Mouse (Mus musculus): ENCODE data around the gene Cacna1g.
A peak's percentile ranks its signal among the peaks of the same experiment; 100 is the strongest.
"Not testable (repeated sequence)": the region's sequence is repeated elsewhere in the genome, so short reads cannot be mapped to it uniquely, and the experiment has no call there.

Gene Cacna1g

GRCm38 (mm10) chr11:94404178-94404577 is 69.8 kb downstream of the Cacna1g start:
- DNase-seq (ENCODE audit: low spot score) = no peak

GRCm38 (mm10) chr11:94403757-94404156 is 70.2 kb downstream of the Cacna1g start:
- no peak for DNase-seq (ENCODE audit: low spot score)

GRCm38 (mm10) chr11:94402731-94403130 is 71.3 kb downstream of the Cacna1g start:
- DNase-seq (ENCODE audit: low spot score) = no peak

- DNase-seq (ENCODE audit: low spot score) = not testable (repeated sequence)
These were observed 72.0 kb downstream of the Cacna1g start for GRCm38 (mm10) chr11:94402029-94402428.

- no peak for DNase-seq (ENCODE audit: low spot score)
These were observed 73.0 kb downstream of the Cacna1g start for GRCm38 (mm10) chr11:94400996-94401395.

GRCm38 (mm10) chr11:94394107-94394506 is 79.9 kb downstream of the Cacna1g start:
- no peak for DNase-seq (ENCODE audit: low spot score)

- DNase-seq (ENCODE audit: low spot score) = not testable (repeated sequence)
These were observed 80.5 kb downstream of the Cacna1g start for GRCm38 (mm10) chr11:94393490-94393889.

GRCm38 (mm10) chr11:94392672-94393109 is 81.3 kb downstream of the Cacna1g start, which contains the start of gene Abcc3:
TSS of gene Abcc3 (minus strand) at chr11:94392997.
- DNase-seq (ENCODE audit: low spot score) = no peak

GRCm38 (mm10) chr11:94391661-94392060 is 82.3 kb downstream of the Cacna1g start:
- no peak for DNase-seq (ENCODE audit: low spot score)

GRCm38 (mm10) chr11:94390825-94391224 is 83.2 kb downstream of the Cacna1g start:
- no peak for DNase-seq (ENCODE audit: low spot score)

GRCm38 (mm10) chr11:94389724-94390396 is 84.1 kb downstream of the Cacna1g start:
- no peak for DNase-seq (ENCODE audit: low spot score)

GRCm38 (mm10) chr11:94389021-94389420 is 85.0 kb downstream of the Cacna1g start:
- no peak for DNase-seq (ENCODE audit: low spot score)

GRCm38 (mm10) chr11:94387756-94388155 is 86.2 kb downstream of the Cacna1g start:
- DNase-seq (ENCODE audit: low spot score) = no peak

- peak; percentile 53 for DNase-seq (ENCODE audit: low spot score)
These were observed 87.8 kb downstream of the Cacna1g start for GRCm38 (mm10) chr11:94385977-94386771.

- no peak for DNase-seq (ENCODE audit: low spot score)
These were observed 94.3 kb downstream of the Cacna1g start for GRCm38 (mm10) chr11:94379736-94380135.

GRCm38 (mm10) chr11:94379061-94379460 is 94.9 kb downstream of the Cacna1g start:
- no peak for DNase-seq (ENCODE audit: low spot score)

GRCm38 (mm10) chr11:94374276-94374948 is 99.6 kb downstream of the Cacna1g start:
- no peak for DNase-seq (ENCODE audit: low spot score)

- DNase-seq (ENCODE audit: low spot score) = no peak
These were observed 103.2 kb downstream of the Cacna1g start for GRCm38 (mm10) chr11:94370809-94371208.

- DNase-seq (ENCODE audit: low spot score) = no peak
These were observed 104.0 kb downstream of the Cacna1g start for GRCm38 (mm10) chr11:94369981-94370380.

- DNase-seq (ENCODE audit: low spot score) = no peak
These were observed 108.7 kb downstream of the Cacna1g start for GRCm38 (mm10) chr11:94365340-94365739.

GRCm38 (mm10) chr11:94363690-94364089 is 110.3 kb downstream of the Cacna1g start:
- no peak for DNase-seq (ENCODE audit: low spot score)

- DNase-seq (ENCODE audit: low spot score) = no peak
These were observed 111.9 kb downstream of the Cacna1g start for GRCm38 (mm10) chr11:94362101-94362500.
